Mouse (Mus musculus): ENCODE results near the gene Auts2. TPM values are rescaled to one million over a fixed set of nuclear protein-coding genes. Genes with fewer than 3 reads are reported as not detected.
"Not testable (repeated sequence)": the region's sequence is repeated elsewhere in the genome, so short reads cannot be mapped to it uniquely, and the experiment has no call there.

The Auts2 gene
- 75.5 and 80.6 TPM in 2 replicates for polyA plus RNA-seq (2016; fragmentation: Nextera tagmentation; extraction: Ambion mirVana)

DNA sequence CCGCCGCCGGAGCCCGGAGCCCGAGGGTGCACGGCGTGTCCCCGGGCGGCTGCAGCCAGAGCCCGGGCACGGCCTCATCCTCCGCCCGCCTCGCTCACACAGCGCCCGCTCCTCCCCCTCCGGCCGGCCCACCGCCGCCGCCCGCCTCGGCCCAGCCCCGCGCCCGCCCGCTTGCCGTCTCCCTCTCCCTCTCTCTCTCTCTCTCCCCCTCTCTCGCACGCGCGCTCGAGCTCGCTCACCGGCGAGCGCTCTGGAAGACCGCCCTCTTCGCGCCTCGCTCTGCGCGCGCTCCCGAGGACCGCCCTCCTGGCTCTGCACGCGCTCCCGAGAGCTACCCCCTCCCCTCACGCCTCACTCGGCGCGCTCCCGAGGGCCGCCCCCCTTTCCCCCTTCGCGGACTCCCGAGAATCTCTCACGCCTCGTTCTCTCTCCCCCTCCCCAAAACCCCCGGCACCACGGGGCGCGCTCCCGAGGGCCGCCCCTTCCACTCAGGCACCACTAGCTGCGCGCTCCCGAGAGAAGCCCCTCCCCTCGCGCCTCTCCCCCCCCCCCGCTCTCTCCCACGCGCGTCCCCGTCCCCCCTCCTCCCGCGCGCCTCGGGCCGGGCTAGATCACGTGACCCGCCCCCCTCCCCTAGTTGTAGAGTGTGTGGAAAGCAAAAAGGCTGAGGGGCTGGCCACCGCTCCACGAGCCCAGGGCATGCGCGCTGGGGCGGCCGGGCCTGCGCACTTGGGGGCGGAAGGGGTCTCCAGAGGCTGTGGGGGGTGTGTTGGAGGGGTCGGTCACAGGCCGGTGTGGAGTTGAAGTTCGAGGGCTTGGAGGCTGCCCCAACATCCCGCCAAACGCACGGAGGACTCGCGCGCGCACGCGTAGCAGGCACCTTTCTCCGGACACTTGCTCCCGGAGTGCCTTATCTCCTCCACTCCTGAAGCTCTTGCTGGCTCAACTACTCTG lies at the start of gene Auts2:
Gene Auts2 (minus strand): TSS at position 227 of the 954 bp plus-strand sequence.
- peaks cover 18% of the 10 kb centered on the region for H3K27me3 ChIP-seq
- peak within 1 kb of the TSS; percentile 74 for H3K4me2 ChIP-seq (replicated peaks)
- peak within 1 kb of the TSS; percentile 87 for H3K4me3 ChIP-seq
- under 1% methylated on average over 69 of the region's 105 CpGs for WGBS
- ATAC-seq (ENCODE audit: low FRiP score, low read depth), result peak; percentile 85
- peaks cover 35% of the 10 kb centered on the region for H3K4me1 ChIP-seq
- no peaks in the 10 kb centered on the region for H3K36me3 ChIP-seq
- H3K27ac ChIP-seq (replicated peaks), result peak within 1 kb of the TSS; percentile 91
- peak within 1 kb of the TSS; percentile 90 for H3K9ac ChIP-seq (replicated peaks)
- no peaks in the 10 kb centered on the region for H3K9me3 ChIP-seq

DNA sequence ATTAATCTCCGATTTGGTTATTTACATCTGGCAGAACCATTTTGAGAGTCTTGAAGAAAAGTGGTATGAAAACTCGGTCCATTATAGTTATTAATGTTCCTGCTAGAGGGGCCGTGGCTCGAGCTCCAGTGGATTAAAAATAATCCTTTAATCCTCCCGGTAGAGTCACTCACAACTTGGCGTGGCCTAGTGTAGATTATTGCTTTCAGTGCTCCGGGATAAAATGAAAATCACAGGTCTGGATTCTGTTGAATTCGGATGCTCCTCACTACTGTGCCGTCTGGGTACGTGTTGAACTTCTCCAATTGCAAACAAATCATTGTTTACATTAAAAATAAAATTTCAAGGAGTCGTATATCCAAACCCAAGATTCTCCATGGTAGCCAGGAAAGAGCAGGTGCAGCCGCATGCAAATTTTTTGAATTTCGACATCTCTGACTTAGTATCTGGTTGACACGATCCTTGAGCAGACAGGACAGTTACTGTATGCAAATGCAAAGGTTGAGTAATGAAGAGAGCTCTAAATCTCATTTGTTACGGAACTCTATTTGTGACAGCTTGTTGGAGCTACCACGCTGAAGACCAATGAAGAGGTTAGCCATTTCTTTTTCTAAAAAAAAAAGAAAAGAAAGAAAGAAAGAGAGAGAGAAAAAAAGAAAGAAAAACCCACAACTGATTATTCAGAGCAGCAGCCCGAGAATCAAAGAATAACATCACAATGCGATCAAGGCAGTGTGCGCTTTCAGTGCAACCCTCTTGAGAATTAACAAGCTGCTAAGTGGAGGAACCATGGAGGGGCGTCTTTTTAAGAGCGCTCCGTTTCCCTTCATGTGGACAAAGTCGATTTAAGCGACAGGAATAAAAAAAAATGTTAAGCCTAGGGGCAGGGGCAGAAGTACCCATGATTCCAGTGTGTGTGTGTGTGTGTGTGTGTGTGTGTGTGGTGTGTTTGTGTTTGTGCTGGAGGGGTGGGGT lies 48.9 kb upstream of the Auts2 start:
- Histone ChIP-seq H3K36me3 (no peaks in the 10 kb centered on the region), H3K9ac (replicated peaks) (no peak overlapping the region), H3K4me2 (replicated peaks) (no peak overlapping the region), H3K27me3 (peaks cover 10% of the 10 kb centered on the region; the same call in 1 of the 2 replicates), H3K27ac (replicated peaks) (no peak overlapping the region), H3K4me1 (peaks cover 4% of the 10 kb centered on the region; the same call in 1 of the 2 replicates), H3K9me3 (no peaks in the 10 kb centered on the region), H3K4me3 (no peak overlapping the region)
- 49% methylated on average over 24 of the region's 24 CpGs for WGBS
- ATAC-seq (ENCODE audit: low FRiP score, low read depth), result peak; percentile 34

DNA sequence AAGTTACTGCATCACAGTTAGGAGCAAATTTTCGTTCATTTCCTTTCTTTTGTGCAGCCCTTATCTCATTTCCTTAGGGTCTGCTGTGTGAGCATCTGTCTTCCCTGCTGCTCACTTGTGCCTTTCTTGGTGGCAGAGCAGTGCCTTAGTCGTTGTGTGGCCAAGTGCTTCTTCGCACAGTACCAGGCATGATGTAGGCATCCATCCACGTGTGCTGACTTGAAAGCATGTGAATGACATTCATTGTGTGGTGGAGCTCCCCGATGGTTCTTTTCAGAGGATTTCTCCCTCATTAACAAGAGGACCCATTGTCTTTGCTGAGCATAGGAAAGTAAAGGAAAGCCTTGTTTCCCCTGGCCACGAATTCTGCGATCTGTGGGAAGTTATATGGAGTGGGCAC lies 36.6 kb upstream of the Auts2 start:
- ATAC-seq (ENCODE audit: low FRiP score, low read depth), result no peak
- Histone ChIP-seq H3K4me2 (replicated peaks) (no peak overlapping the region), H3K4me1 (no peaks in the 10 kb centered on the region), H3K27ac (replicated peaks) (no peak overlapping the region), H3K36me3 (no peaks in the 10 kb centered on the region), H3K27me3 (peaks cover 4% of the 10 kb centered on the region; the same call in 1 of the 2 replicates), H3K9ac (replicated peaks) (no peak overlapping the region), H3K4me3 (no peak overlapping the region), H3K9me3 (no peaks in the 10 kb centered on the region)
- 63% methylated on average over 7 of the region's 7 CpGs for WGBS

DNA sequence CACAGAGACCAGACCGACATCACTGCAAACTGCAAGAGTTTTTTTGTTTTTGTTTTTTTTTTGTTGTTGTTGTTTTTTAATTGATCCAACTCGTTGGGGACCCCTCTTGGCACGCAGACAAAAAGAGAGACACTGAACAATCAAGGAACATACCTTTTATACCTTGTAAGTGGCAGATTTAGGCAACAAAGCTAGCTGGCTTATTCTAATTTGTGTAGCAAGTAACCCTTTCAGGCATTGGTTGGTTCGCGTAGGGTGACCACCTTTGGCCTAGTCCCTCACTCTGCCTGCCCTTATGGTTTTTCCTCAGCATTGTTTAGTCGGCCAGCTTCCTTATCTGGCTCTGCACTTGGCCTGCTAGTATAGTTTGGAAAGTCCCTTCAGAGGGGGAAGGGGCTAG lies 17.6 kb upstream of the Auts2 start:
- H3K4me1 ChIP-seq; H3K36me3 ChIP-seq; ATAC-seq (ENCODE audit: low FRiP score, low read depth); H3K27ac ChIP-seq (replicated peaks); H3K9ac ChIP-seq (replicated peaks); H3K4me3 ChIP-seq; H3K9me3 ChIP-seq; H3K27me3 ChIP-seq; H3K4me2 ChIP-seq (replicated peaks): not testable (repeated sequence)
- WGBS, result 77% methylated on average over 6 of the region's 6 CpGs

DNA sequence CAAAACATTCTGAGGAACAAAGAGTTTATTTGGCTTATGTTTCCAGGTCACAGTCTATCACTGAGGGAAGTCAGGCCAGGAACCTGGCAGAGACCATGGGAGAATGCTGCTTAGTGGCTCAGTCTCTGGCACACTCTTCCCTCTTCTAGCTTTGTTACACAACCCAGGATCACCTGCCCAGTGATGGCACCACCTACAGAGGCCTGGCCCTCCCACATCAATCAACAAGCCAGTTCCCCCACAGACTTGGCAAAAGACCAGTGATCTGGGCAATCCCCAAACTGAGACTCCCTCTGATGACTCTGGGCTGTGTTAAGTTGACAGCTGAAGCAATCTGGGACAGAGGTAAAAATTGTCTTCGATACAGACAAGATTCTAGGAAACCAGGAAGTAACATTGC lies 2.6 kb upstream of the Auts2 start:
- no peak overlapping the region for H3K4me2 ChIP-seq (replicated peaks)
- no peaks in the 10 kb centered on the region for H3K9me3 ChIP-seq
- no peak overlapping the region for H3K27ac ChIP-seq (replicated peaks)
- no peak for ATAC-seq (ENCODE audit: low FRiP score, low read depth)
- H3K4me3 ChIP-seq, result no peak overlapping the region
- peaks cover 14% of the 10 kb centered on the region for H3K4me1 ChIP-seq
- no peaks in the 10 kb centered on the region for H3K36me3 ChIP-seq
- no peak overlapping the region for H3K9ac ChIP-seq (replicated peaks)
- 83% methylated on average over 1 of the region's 1 CpGs for WGBS
- H3K27me3 ChIP-seq, result peaks cover 18% of the 10 kb centered on the region

DNA sequence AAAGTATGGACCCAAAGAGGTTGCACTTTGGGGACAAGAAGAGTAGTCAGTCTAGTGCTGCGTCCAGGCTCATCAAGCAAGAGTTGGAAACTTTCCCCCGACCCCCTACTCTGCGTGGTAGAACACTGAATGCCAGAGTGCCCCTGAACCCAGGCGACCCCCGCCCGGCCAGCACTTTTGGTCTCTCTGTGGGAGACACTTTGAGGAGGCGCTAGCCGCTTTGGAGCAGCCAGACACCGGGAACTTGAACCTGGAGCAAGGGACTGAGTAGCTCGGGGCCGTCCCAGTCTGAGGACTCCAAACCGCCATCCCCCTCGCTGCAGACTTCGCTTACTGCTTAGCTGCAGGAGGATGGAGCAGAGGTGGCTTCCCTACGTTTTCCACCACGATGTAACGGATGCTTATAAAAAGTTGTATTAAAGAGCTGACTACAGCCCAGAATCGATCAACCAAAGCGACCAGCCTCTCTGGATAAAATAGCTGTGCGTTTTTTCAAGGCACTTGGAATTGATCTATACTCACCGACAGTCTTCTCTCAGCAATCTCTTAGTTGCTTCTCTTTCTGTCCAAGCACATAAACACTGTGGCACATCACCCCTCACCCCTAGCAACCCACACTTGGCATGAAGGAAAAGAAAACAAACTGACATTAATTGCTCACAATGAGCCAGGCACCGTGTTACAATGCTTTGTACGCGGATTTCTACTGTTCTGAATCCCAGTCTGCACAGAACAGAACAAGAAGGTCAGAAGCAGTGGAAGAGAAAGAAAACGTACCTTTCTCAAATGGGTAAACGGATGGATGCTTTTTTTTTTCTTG lies 1.2 kb upstream of the Auts2 start:
- peaks cover 28% of the 10 kb centered on the region for H3K4me1 ChIP-seq
- 4% methylated on average over 26 of the region's 26 CpGs for WGBS
- peak overlapping the region; percentile 87 for H3K4me3 ChIP-seq
- H3K9me3 ChIP-seq, result no peaks in the 10 kb centered on the region
- H3K36me3 ChIP-seq, result no peaks in the 10 kb centered on the region
- ATAC-seq (ENCODE audit: low FRiP score, low read depth), result no peak
- H3K4me2 ChIP-seq (replicated peaks), result peak overlapping the region; percentile 74
- H3K27ac ChIP-seq (replicated peaks), result peak overlapping the region; percentile 91; the same call in 1 of the 2 replicates
- peaks cover 18% of the 10 kb centered on the region for H3K27me3 ChIP-seq
- H3K9ac ChIP-seq (replicated peaks), result peak overlapping the region; percentile 90; the same call in 1 of the 2 replicates

DNA sequence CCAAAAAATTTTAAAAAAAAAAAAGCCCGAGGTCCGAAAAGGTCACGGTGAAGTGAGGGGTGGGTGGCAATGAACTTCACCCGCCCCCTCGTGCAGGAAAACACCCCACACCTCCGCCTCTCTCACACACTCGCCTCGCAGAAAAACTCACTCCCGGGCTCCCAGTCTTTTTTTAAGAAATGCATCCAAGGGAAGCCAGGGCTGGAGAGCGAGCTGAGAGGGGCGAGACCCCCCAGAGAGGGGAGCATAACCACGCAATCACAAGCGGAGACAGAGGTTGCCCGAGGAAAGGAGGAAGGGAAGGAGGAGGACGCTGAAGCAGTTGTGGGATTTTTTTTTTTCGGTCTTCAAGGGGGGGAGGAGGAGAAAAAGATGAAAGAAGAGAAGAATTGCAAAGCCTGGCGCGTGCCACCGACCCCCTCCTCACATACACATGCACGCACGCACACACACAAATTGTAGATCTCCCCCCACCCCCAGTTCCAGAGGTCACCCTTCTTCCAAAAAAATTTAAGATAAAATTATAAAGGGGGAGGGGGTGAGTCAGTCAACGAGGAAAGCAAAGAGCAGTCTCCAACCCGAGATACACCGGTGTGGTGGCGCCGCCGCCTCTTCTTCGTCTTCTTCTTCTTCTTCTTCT lies 643 bp downstream of the Auts2 start:
- H3K9me3 ChIP-seq, result no peaks in the 10 kb centered on the region
- H3K36me3 ChIP-seq, result no peaks in the 10 kb centered on the region
- peak; percentile 1; the same call in 1 of the 2 replicates for ATAC-seq (ENCODE audit: low FRiP score, low read depth)
- peak overlapping the region; percentile 87 for H3K4me3 ChIP-seq
- H3K27ac ChIP-seq (replicated peaks), result peak overlapping the region; percentile 91
- peaks cover 38% of the 10 kb centered on the region for H3K4me1 ChIP-seq
- WGBS, result 0% methylated on average over 27 of the region's 28 CpGs
- peak overlapping the region; percentile 74 for H3K4me2 ChIP-seq (replicated peaks)
- peaks cover 16% of the 10 kb centered on the region for H3K27me3 ChIP-seq
- H3K9ac ChIP-seq (replicated peaks), result peak overlapping the region; percentile 90

DNA sequence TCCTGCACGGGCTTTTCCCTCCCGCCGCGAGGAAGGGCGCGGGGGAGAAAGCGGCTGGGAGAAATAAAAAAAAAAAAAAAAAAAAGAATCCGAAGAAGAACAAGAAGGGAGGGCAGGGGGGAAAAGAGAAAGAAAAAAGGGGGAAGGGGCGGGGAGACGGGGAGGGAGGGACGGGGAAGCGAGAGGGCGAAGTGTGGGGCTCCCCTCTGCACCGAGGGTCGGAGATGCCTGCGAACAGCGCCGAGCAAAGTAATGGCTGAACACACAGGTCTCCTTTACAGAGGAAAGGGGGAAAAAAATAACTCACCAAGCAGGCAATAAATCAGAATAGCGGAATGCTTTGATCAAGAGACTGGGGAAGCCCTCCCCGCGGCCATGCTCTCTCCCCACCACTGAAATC lies 1.2 kb downstream of the Auts2 start:
- Histone ChIP-seq H3K27me3 (peaks cover 13% of the 10 kb centered on the region), H3K9me3 (no peaks in the 10 kb centered on the region), H3K4me3 (peak overlapping the region; percentile 87), H3K4me2 (replicated peaks) (peak overlapping the region; percentile 74), H3K9ac (replicated peaks) (peak overlapping the region; percentile 90), H3K27ac (replicated peaks) (peak overlapping the region; percentile 91), H3K4me1 (peaks cover 40% of the 10 kb centered on the region), H3K36me3 (no peaks in the 10 kb centered on the region)
- WGBS, result 2% methylated on average over 17 of the region's 21 CpGs
- ATAC-seq (ENCODE audit: low FRiP score, low read depth), result no peak

DNA sequence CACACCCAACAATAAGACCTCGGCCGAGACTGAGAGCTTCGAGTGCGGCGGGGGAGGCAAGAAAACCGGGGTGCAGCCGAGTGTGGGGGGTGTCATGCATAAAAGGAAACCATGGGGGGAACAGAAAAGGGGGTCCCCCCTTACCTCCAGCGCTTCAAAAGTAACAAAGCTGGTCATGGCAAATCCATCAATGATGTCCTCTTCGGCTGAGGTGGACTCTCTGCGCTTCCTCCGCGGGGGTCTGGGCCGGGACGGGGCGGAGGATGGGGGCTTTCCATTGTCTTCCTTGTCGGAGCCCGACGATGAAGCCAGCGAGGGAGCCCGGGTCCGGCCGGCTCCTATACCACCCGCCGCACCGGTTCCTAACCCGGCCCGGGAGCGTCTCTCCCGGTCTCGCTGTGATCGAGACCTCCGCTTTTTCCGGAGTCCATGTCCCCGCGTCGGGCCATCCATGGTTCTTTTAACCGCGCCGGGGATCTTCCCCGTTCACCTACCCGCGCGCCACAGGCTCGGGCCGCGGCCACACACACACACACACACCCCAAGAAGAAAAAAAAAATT lies 1.7 kb downstream of the Auts2 start:
- Histone ChIP-seq H3K4me1 (peaks cover 40% of the 10 kb centered on the region), H3K4me3 (peak overlapping the region; percentile 87), H3K27ac (replicated peaks) (peak overlapping the region; percentile 91), H3K9ac (replicated peaks) (peak overlapping the region; percentile 90), H3K9me3 (no peaks in the 10 kb centered on the region), H3K27me3 (peaks cover 13% of the 10 kb centered on the region), H3K36me3 (no peaks in the 10 kb centered on the region), H3K4me2 (replicated peaks) (peak overlapping the region; percentile 74)
- WGBS, result under 1% methylated on average over 46 of the region's 46 CpGs
- ATAC-seq (ENCODE audit: low FRiP score, low read depth), result 0 out of 2 replicates have a peak, but pooled peaks have one; percentile 19

DNA sequence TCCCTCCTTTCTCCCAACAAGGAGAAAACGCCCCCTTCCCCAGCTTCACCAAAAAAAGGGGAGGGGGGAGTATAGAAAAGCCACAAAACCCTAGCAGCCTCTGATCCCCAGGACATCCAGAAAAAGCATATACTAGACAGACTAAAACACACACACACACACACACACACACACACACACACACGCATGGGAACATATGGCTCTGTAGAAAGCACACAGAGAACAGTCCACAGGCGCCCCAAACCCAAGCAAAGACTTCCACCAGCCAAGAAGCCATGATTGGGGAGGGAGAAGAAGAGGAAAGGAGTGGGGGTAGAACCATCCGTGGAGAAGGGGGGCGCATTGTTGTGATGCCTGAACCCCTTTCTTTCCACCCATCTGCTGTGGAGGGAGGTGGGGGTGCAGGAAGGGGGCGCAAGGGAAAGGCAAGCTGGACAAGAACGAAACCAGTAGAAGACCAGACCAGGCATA lies 2.3 kb downstream of the Auts2 start:
- WGBS, result 2% methylated on average over 7 of the region's 7 CpGs
- Histone ChIP-seq H3K9ac (replicated peaks) (peak overlapping the region; percentile 90), H3K4me3 (peak overlapping the region; percentile 87), H3K4me2 (replicated peaks) (peak overlapping the region; percentile 74), H3K9me3 (no peaks in the 10 kb centered on the region), H3K36me3 (no peaks in the 10 kb centered on the region), H3K27ac (replicated peaks) (peak overlapping the region; percentile 91), H3K4me1 (peaks cover 45% of the 10 kb centered on the region), H3K27me3 (peaks cover 12% of the 10 kb centered on the region)
- no peak for ATAC-seq (ENCODE audit: low FRiP score, low read depth)
